Comparison of ENCODE assay signal across 24 mouse cellular contexts in genomic region chr12:21247711-21248392, GRCm38 (mm10). TPM values are rescaled to one million over a fixed set of nuclear protein-coding genes. Genes with fewer than 3 reads are reported as not detected.
DNase-seq lines count a peak whose midpoint lies in the region; ATAC-seq and TF ChIP-seq lines count a peak whose summit lies in the region.
"Had no signal": no experiment of that assay in that cellular context is flagged by ENCODE, and none has a peak within 500 bp of the region (broad histone marks: within the 10 kb centered on the region; RNA-seq: fewer than 3 reads in every experiment).

No protein-coding gene starts in this region.

- no peaks in the 10 kb centered on the region for H3K9me3 ChIP-seq in kidney, postnatal 0 days (replicated peaks; ENCODE audit: low read length)
- no peaks in the 10 kb centered on the region for H3K9me3 ChIP-seq in intestine, embryonic 14.5 days (ENCODE audit: control insufficient read depth, low read length)
- no peaks in the 10 kb centered on the region for H3K9me3 ChIP-seq in liver, embryonic 13.5 days (replicated peaks)
- no peaks in the 10 kb centered on the region for H3K9me3 ChIP-seq in stomach, postnatal 0 days (ENCODE audit: control insufficient read depth, low read length)
- H3K9me3 ChIP-seq: embryonic facial prominence, embryonic 15.5 days; G1E; hindbrain, embryonic 12.5 days; limb, embryonic 15.5 days; lung, embryonic 15.5 days; megakaryocyte, embryonic 14.5 days had no signal

- no peak overlapping the region for H3K27ac ChIP-seq in kidney, postnatal 0 days
- H3K27ac ChIP-seq in intestine, embryonic 14.5 days (ENCODE audit: low read depth) = no peak overlapping the region
- H3K27ac ChIP-seq in liver, embryonic 13.5 days = no peak overlapping the region
- no peak overlapping the region for H3K27ac ChIP-seq in stomach, postnatal 0 days (replicated peaks)
- H3K27ac ChIP-seq: embryonic facial prominence, embryonic 15.5 days; heart, adult 2 months; hindbrain, embryonic 12.5 days; limb, embryonic 15.5 days; lung, embryonic 15.5 days had no signal

- peaks cover 30% of the 10 kb centered on the region for H3K36me3 ChIP-seq in kidney, postnatal 0 days (ENCODE audit: insufficient read depth, low read length)
- H3K36me3 ChIP-seq in intestine, embryonic 14.5 days (ENCODE audit: control insufficient read depth, insufficient read depth, low read length) = peaks cover 53% of the 10 kb centered on the region
- H3K36me3 ChIP-seq in liver, embryonic 13.5 days = peaks cover 20% of the 10 kb centered on the region
- H3K36me3 ChIP-seq in stomach, postnatal 0 days (ENCODE audit: control insufficient read depth, insufficient read depth, low read length) = peaks cover 8% of the 10 kb centered on the region
- H3K36me3 ChIP-seq: G1E had no signal

- no peak for TF ChIP-seq CTCF in kidney, postnatal 0 days (IDR thresholded peaks at IDR 0.05; ENCODE audit: low read depth)
- TF ChIP-seq CTCF in stomach, postnatal 0 days (IDR thresholded peaks at IDR 0.05; ENCODE audit: low read depth) = no peak

- peak; percentile 10 for DNase-seq in kidney, postnatal 0 days (ENCODE audit: low spot score)
- no peak for DNase-seq in kidney, adult 18-20 months
- no peak for DNase-seq in intestine, embryonic 14.5 days (ENCODE audit: low spot score)
- no peak for DNase-seq in liver, embryonic 13.5 days
- DNase-seq in stomach, postnatal 0 days (ENCODE audit: low spot score) = no peak
- no peak for DNase-seq in gastrocnemius, postnatal 4 days (ENCODE audit: low spot score in 2 of 2)
- DNase-seq in urinary bladder, postnatal 14 days (ENCODE audit: low spot score) = no peak
- DNase-seq: adrenal gland, postnatal 36 days; cerebellum, adult 11 months; cerebellum, postnatal 14 days; gastrocnemius, postnatal 14 days; heart, adult 2 months; kidney, postnatal 14 days; left cerebral cortex, postnatal 4 days; lung, postnatal 36 days had no signal

- no peak for ATAC-seq in kidney, postnatal 0 days (replicated peaks; ENCODE audit: low FRiP score, low read depth)
- 0 out of 2 replicates have a peak, but pooled peaks have one; percentile 49 for ATAC-seq in intestine, embryonic 14.5 days (replicated peaks; ENCODE audit: low FRiP score, low TSS enrichment, low read depth)
- peak; percentile 62 for ATAC-seq in liver, embryonic 13.5 days (ENCODE audit: low read depth)
- ATAC-seq in stomach, postnatal 0 days (ENCODE audit: low FRiP score, low TSS enrichment) = peak; percentile 45; the same call in 1 of the 2 replicates
- ATAC-seq: forebrain, embryonic 14.5 days; Patski had no signal

- H3K4me1 ChIP-seq in kidney, postnatal 0 days (replicated peaks; ENCODE audit: insufficient read depth, low read length) = no peaks in the 10 kb centered on the region
- no peaks in the 10 kb centered on the region for H3K4me1 ChIP-seq in intestine, embryonic 14.5 days (replicated peaks; ENCODE audit: control insufficient read depth, insufficient read depth, low read length)
- 0 out of 2 replicates have a peak, but pooled peaks cover 6% of the 10 kb centered on the region for H3K4me1 ChIP-seq in liver, embryonic 13.5 days (replicated peaks)
- no peaks in the 10 kb centered on the region for H3K4me1 ChIP-seq in stomach, postnatal 0 days (replicated peaks; ENCODE audit: control insufficient read depth, insufficient read depth)
- H3K4me1 ChIP-seq: embryonic facial prominence, embryonic 15.5 days; hindbrain, embryonic 12.5 days; limb, embryonic 15.5 days; lung, embryonic 15.5 days; megakaryocyte, embryonic 14.5 days had no signal

- H3K9ac ChIP-seq in kidney, postnatal 0 days (ENCODE audit: low read depth, low read length) = no peak overlapping the region
- H3K9ac ChIP-seq in intestine, embryonic 14.5 days (ENCODE audit: low read length) = no peak overlapping the region
- no peak overlapping the region for H3K9ac ChIP-seq in liver, embryonic 13.5 days
- no peak overlapping the region for H3K9ac ChIP-seq in stomach, postnatal 0 days (ENCODE audit: low read length)
- H3K9ac ChIP-seq: embryonic facial prominence, embryonic 15.5 days; hindbrain, embryonic 12.5 days; limb, embryonic 15.5 days; lung, embryonic 15.5 days had no signal

- H3K4me2 ChIP-seq in kidney, postnatal 0 days (ENCODE audit: low read length) = no peak overlapping the region
- no peak overlapping the region for H3K4me2 ChIP-seq in intestine, embryonic 14.5 days (ENCODE audit: low read length)
- H3K4me2 ChIP-seq in liver, embryonic 13.5 days = no peak overlapping the region
- no peak overlapping the region for H3K4me2 ChIP-seq in stomach, postnatal 0 days (replicated peaks; ENCODE audit: low read depth)
- H3K4me2 ChIP-seq: embryonic facial prominence, embryonic 15.5 days; hindbrain, embryonic 12.5 days; limb, embryonic 15.5 days; lung, embryonic 15.5 days had no signal

- H3K4me3 ChIP-seq in kidney, postnatal 0 days (replicated peaks; ENCODE audit: low read depth, low read length) = no peak overlapping the region
- no peak overlapping the region for H3K4me3 ChIP-seq in intestine, embryonic 14.5 days (ENCODE audit: low read depth, low read length)
- H3K4me3 ChIP-seq in liver, embryonic 13.5 days (replicated peaks) = no peak overlapping the region
- H3K4me3 ChIP-seq in stomach, postnatal 0 days (ENCODE audit: low read depth, low read length) = no peak overlapping the region
- H3K4me3 ChIP-seq: embryonic facial prominence, embryonic 15.5 days; heart, adult 2 months; hindbrain, embryonic 12.5 days; limb, embryonic 15.5 days; lung, embryonic 15.5 days; megakaryocyte, embryonic 14.5 days had no signal

- TF ChIP-seq EP300 in stomach, postnatal 0 days (optimal IDR thresholded peaks at IDR 0.05) = no peak

- WGBS in kidney, postnatal 0 days = 67% methylated on average over 7 of the region's 7 CpGs
- WGBS in intestine, embryonic 14.5 days = 58% methylated on average over 7 of the region's 7 CpGs
- 63% methylated on average over 7 of the region's 7 CpGs for WGBS in liver, embryonic 13.5 days (ENCODE audit: insufficient replicate concordance)
- 54% methylated on average over 7 of the region's 7 CpGs for WGBS in stomach, postnatal 0 days

- no peaks in the 10 kb centered on the region for H3K27me3 ChIP-seq in kidney, postnatal 0 days (ENCODE audit: insufficient read depth, low read length)
- no peaks in the 10 kb centered on the region for H3K27me3 ChIP-seq in intestine, embryonic 14.5 days (replicated peaks; ENCODE audit: control insufficient read depth, insufficient read depth, low read length)
- H3K27me3 ChIP-seq in liver, embryonic 13.5 days = no peaks in the 10 kb centered on the region
- no peaks in the 10 kb centered on the region for H3K27me3 ChIP-seq in stomach, postnatal 0 days (ENCODE audit: control insufficient read depth, insufficient read depth, low read length)
- H3K27me3 ChIP-seq: CH12.LX; embryonic facial prominence, embryonic 15.5 days; hindbrain, embryonic 12.5 days; limb, embryonic 15.5 days; lung, embryonic 15.5 days; megakaryocyte, embryonic 14.5 days; Patski had no signal

RNA-seq across cellular contexts. Expression of gene Cpsf3, which starts 37.3 kb away (rescaled TPM):
- polyA plus RNA-seq in kidney, postnatal 0 days (2015; fragmentation: Nextera tagmentation; extraction: Ambion mirVana) = 81.0 and 83.5 TPM in 2 replicates
- polyA plus RNA-seq in intestine, embryonic 14.5 days (2014; fragmentation: Nextera tagmentation; extraction: Ambion mirVana) = 121 and 122 TPM in 2 replicates
- polyA plus RNA-seq in liver, embryonic 13.5 days (2015; fragmentation: Nextera tagmentation; extraction: Ambion mirVana) = 51.6 and 64.4 TPM in 2 replicates
- polyA plus RNA-seq in stomach, postnatal 0 days (2015; fragmentation: Nextera tagmentation; extraction: Ambion mirVana) = 45.2 and 48.1 TPM in 2 replicates
- total RNA-seq in gastrocnemius, postnatal 4 days (2021) = 10 to 100 TPM; 38.9 to 43.3 TPM

RNA-seq across cellular contexts. Expression of gene Itgb1bp1, which starts 38.2 kb away (rescaled TPM):
- 50.9 and 52.6 TPM in 2 replicates for polyA plus RNA-seq in kidney, postnatal 0 days (2015; fragmentation: Nextera tagmentation; extraction: Ambion mirVana)
- 48.7 and 50.5 TPM in 2 replicates for polyA plus RNA-seq in intestine, embryonic 14.5 days (2014; fragmentation: Nextera tagmentation; extraction: Ambion mirVana)
- polyA plus RNA-seq in liver, embryonic 13.5 days (2015; fragmentation: Nextera tagmentation; extraction: Ambion mirVana) = 28.7 and 29.3 TPM in 2 replicates
- 31.6 and 32.6 TPM in 2 replicates for polyA plus RNA-seq in stomach, postnatal 0 days (2015; fragmentation: Nextera tagmentation; extraction: Ambion mirVana)
- 10 to 100 TPM; 37.0 to 37.3 TPM for total RNA-seq in gastrocnemius, postnatal 4 days (2021)
